Mouse (Mus musculus) stomach, embryonic 16.5 days (tissue): ENCODE data around the gene Cdc42se2. TPM values are rescaled to one million over a fixed set of nuclear protein-coding genes. Genes with fewer than 3 reads are reported as not detected.

Experiments used
- ATAC-seq: fragments of 200-750 bp; cut with Nextera tagmentation; 2 replicates; pipeline ENCODE4 v1.8.0; 2017; ENCODE audit warnings: moderate number of reproducible peaks, moderate TSS enrichment; ENCODE audit not compliant: insufficient read depth, low FRiP score
- H3K27ac ChIP-seq: fragments of 300-500 bp; sonication (generic); 2 replicates; pipeline ENCODE4 v1.5.1; 2014; ENCODE audit warnings: low read length
- H3K27me3 ChIP-seq: fragments of 300-500 bp; sonication (generic); 2 replicates; pipeline ENCODE4 v1.6.1; 2014; ENCODE audit warnings: low read length, control low read depth, mixed read lengths; ENCODE audit not compliant: control insufficient read depth, insufficient read depth
- H3K36me3 ChIP-seq: fragments of 300-500 bp; sonication (generic); 2 replicates; pipeline ENCODE4 v1.6.1; 2014; ENCODE audit warnings: low read length; ENCODE audit not compliant: control insufficient read depth, insufficient read depth
- H3K4me1 ChIP-seq: fragments of 300-500 bp; sonication (generic); 2 replicates; pipeline ENCODE4 v1.6.1; 2014; ENCODE audit warnings: low read length, control low read depth, mixed read lengths; ENCODE audit not compliant: control insufficient read depth, insufficient read depth
- H3K4me2 ChIP-seq: fragments of 300-500 bp; sonication (generic); 2 replicates; pipeline ENCODE4 v1.6.1; 2014; ENCODE audit warnings: low read depth, low read length, mixed read lengths
- H3K4me3 ChIP-seq: fragments of 300-500 bp; sonication (generic); replicated peaks from 2 replicates; pipeline ENCODE4 v1.5.1; 2014; ENCODE audit warnings: mild to moderate bottlenecking, low read length
- H3K9ac ChIP-seq: fragments of 300-500 bp; sonication (generic); 2 replicates; pipeline ENCODE4 v1.6.1; 2014; ENCODE audit warnings: low read length
- H3K9me3 ChIP-seq: fragments of 300-500 bp; sonication (generic); replicated peaks from 2 replicates; pipeline ENCODE4 v1.6.1; 2016; ENCODE audit warnings: low read length, control low read depth; ENCODE audit not compliant: control insufficient read depth
- WGBS: fragments of 180-500 bp; shearing (Covaris S2); extraction: QIAGEN DNeasy Blood & Tissue Kit; methylation state at CpG from one replicate; pipeline ENCODE4 v1.1.7; 2014; 5-methylcytosine and 5-hydroxymethylcytosine counted together
- polyA plus RNA-seq: library from polyadenylated mRNA; unstranded; fragments of >200 nt; fragmentation: Nextera tagmentation; extraction: Ambion mirVana; gene quantifications from 2 replicates; pipeline ENCODE4 v1.2.1, GENCODE M21; 2015

Gene Cdc42se2
- polyA plus RNA-seq, 1 experiment from 2014 or later, result 62.7 TPM

- H3K9ac ChIP-seq, result no peak overlapping the region
- 53% methylated on average over 2 of the region's 2 CpGs for WGBS
- H3K9me3 ChIP-seq, result no peaks in the 10 kb centered on the region
- H3K36me3 ChIP-seq, result peaks cover 10% of the 10 kb centered on the region; the same call in 1 of the 2 replicates
- no peak overlapping the region for H3K4me3 ChIP-seq
- H3K4me2 ChIP-seq, result no peak overlapping the region
- ATAC-seq, result no peak
- no peaks in the 10 kb centered on the region for H3K27me3 ChIP-seq
- no peaks in the 10 kb centered on the region for H3K4me1 ChIP-seq
- no peak overlapping the region for H3K27ac ChIP-seq
Measured at GRCm38 (mm10) chr11:54712849-54713248, 74.6 kb downstream of the Cdc42se2 start.

- H3K27me3 ChIP-seq, result no peaks in the 10 kb centered on the region
- no peak overlapping the region for H3K4me3 ChIP-seq
- ATAC-seq, result no peak
- H3K4me2 ChIP-seq, result no peak overlapping the region
- WGBS, result 79% methylated on average over 4 of the region's 4 CpGs
- peaks cover 2% of the 10 kb centered on the region; the same call in 1 of the 2 replicates for H3K36me3 ChIP-seq
- H3K27ac ChIP-seq, result no peak overlapping the region
- H3K9me3 ChIP-seq, result no peaks in the 10 kb centered on the region
- H3K9ac ChIP-seq, result no peak overlapping the region
- no peaks in the 10 kb centered on the region for H3K4me1 ChIP-seq
Measured at GRCm38 (mm10) chr11:54710512-54711293, 76.8 kb downstream of the Cdc42se2 start.

- Histone ChIP-seq H3K4me1 (no peaks in the 10 kb centered on the region), H3K9me3 (no peaks in the 10 kb centered on the region), H3K4me2 (no peak overlapping the region), H3K9ac (no peak overlapping the region), H3K4me3 (no peak overlapping the region), H3K27ac (no peak overlapping the region), H3K36me3 (no peaks in the 10 kb centered on the region), H3K27me3 (no peaks in the 10 kb centered on the region)
- ATAC-seq, result no peak
- 58% methylated on average over 2 of the region's 2 CpGs for WGBS
Measured at GRCm38 (mm10) chr11:54709645-54710044, 77.8 kb downstream of the Cdc42se2 start.

- no peaks in the 10 kb centered on the region for H3K27me3 ChIP-seq
- ATAC-seq, result no peak
Measured at GRCm38 (mm10) chr11:54708153-54708552, 79.3 kb downstream of the Cdc42se2 start.

GRCm38 (mm10) chr11:54703306-54703705 is 84.2 kb downstream of the Cdc42se2 start:
- Histone ChIP-seq H3K9ac (no peak overlapping the region), H3K9me3 (no peaks in the 10 kb centered on the region), H3K4me1 (no peaks in the 10 kb centered on the region), H3K4me3 (no peak overlapping the region), H3K27ac (no peak overlapping the region), H3K4me2 (no peak overlapping the region), H3K36me3 (no peaks in the 10 kb centered on the region), H3K27me3 (no peaks in the 10 kb centered on the region)
- WGBS, result 35% methylated on average over 4 of the region's 4 CpGs
- no peak for ATAC-seq

More at GRCm38 (mm10) chr11:54708153-54708552, 79.3 kb downstream of the Cdc42se2 start:
- Histone ChIP-seq H3K36me3 (no peaks in the 10 kb centered on the region), H3K4me3 (no peak overlapping the region), H3K9ac (no peak overlapping the region), H3K4me2 (no peak overlapping the region), H3K4me1 (no peaks in the 10 kb centered on the region), H3K27ac (no peak overlapping the region), H3K9me3 (no peaks in the 10 kb centered on the region)
- 87% methylated on average over 2 of the region's 2 CpGs for WGBS

- H3K9ac ChIP-seq, result no peak overlapping the region
- no peaks in the 10 kb centered on the region for H3K36me3 ChIP-seq
- H3K27me3 ChIP-seq, result no peaks in the 10 kb centered on the region
- no peak for ATAC-seq
- H3K4me1 ChIP-seq, result no peaks in the 10 kb centered on the region
- H3K27ac ChIP-seq, result no peak overlapping the region
- H3K4me3 ChIP-seq, result no peak overlapping the region
- H3K9me3 ChIP-seq, result no peaks in the 10 kb centered on the region
- 90% methylated on average over 8 of the region's 8 CpGs for WGBS
- no peak overlapping the region for H3K4me2 ChIP-seq
Measured at GRCm38 (mm10) chr11:54701848-54702247, 85.6 kb downstream of the Cdc42se2 start.

- no peaks in the 10 kb centered on the region for H3K4me1 ChIP-seq
- WGBS, result 76% methylated on average over 3 of the region's 3 CpGs
- H3K9ac ChIP-seq, result no peak overlapping the region
- no peak overlapping the region for H3K4me2 ChIP-seq
- H3K4me3 ChIP-seq, result no peak overlapping the region
- no peaks in the 10 kb centered on the region for H3K36me3 ChIP-seq
- no peak overlapping the region for H3K27ac ChIP-seq
- no peaks in the 10 kb centered on the region for H3K27me3 ChIP-seq
- H3K9me3 ChIP-seq, result no peaks in the 10 kb centered on the region
- ATAC-seq, result no peak
Measured at GRCm38 (mm10) chr11:54699972-54700371, 87.5 kb downstream of the Cdc42se2 start.

- Histone ChIP-seq H3K27ac (no peak overlapping the region), H3K4me2 (no peak overlapping the region), H3K4me1 (no peaks in the 10 kb centered on the region), H3K36me3 (no peaks in the 10 kb centered on the region), H3K27me3 (no peaks in the 10 kb centered on the region), H3K4me3 (no peak overlapping the region), H3K9me3 (no peaks in the 10 kb centered on the region), H3K9ac (no peak overlapping the region)
- 83% methylated on average over 7 of the region's 7 CpGs for WGBS
- no peak for ATAC-seq
Measured at GRCm38 (mm10) chr11:54698636-54699035, 88.8 kb downstream of the Cdc42se2 start.

- H3K4me2 ChIP-seq, result no peak overlapping the region
- no peaks in the 10 kb centered on the region for H3K9me3 ChIP-seq
- no peak overlapping the region for H3K4me3 ChIP-seq
- H3K27me3 ChIP-seq, result no peaks in the 10 kb centered on the region
- no peak for ATAC-seq
- H3K36me3 ChIP-seq, result no peaks in the 10 kb centered on the region
- H3K27ac ChIP-seq, result no peak overlapping the region
- no peaks in the 10 kb centered on the region for H3K4me1 ChIP-seq
- H3K9ac ChIP-seq, result no peak overlapping the region
- WGBS, result 94% methylated on average over 5 of the region's 5 CpGs
Measured at GRCm38 (mm10) chr11:54697611-54698010, 89.9 kb downstream of the Cdc42se2 start.
